Mouse (Mus musculus): ENCODE results near the gene Cntn4. TPM values are rescaled to one million over a fixed set of nuclear protein-coding genes. Genes with fewer than 3 reads are reported as not detected.
"Not testable (repeated sequence)": the region's sequence is repeated elsewhere in the genome, so short reads cannot be mapped to it uniquely, and the experiment has no call there.

Cntn4 gene
- polyA plus RNA-seq, 1 experiment from 2014 or later, result 3.1 TPM

DNA sequence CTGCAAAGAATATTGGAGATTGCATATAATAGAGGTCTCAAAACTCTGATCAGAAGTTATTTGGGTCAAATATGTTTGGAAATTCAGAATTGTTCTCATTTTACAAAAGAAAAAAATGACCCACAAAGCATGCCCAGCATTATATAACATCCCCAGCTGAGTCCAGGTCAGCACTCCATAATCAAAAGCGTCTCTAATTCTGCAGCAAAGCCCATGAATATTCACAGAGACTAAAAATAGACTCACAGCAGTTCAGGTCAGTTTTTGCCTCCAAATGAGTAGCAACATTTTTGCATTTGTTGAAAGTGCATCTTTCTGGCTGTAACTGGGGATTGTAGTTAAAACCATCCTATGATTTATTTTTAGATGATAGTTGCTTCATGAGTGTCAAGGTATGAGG is 657.6 kb downstream of the Cntn4 start:
- no peaks in the 10 kb centered on the region for H3K36me3 ChIP-seq
- no peak overlapping the region for H3K27ac ChIP-seq
- WGBS, result 52% methylated on average over 1 of the region's 1 CpGs
- no peak overlapping the region for H3K4me3 ChIP-seq
- H3K4me2 ChIP-seq, result no peak overlapping the region
- no peak for ATAC-seq (ENCODE audit: insufficient number of reproducible peaks, low FRiP score, low TSS enrichment, low read depth)
- H3K9ac ChIP-seq, result no peak overlapping the region
- no peaks in the 10 kb centered on the region for H3K27me3 ChIP-seq
- no peaks in the 10 kb centered on the region for H3K4me1 ChIP-seq
- no peaks in the 10 kb centered on the region for H3K9me3 ChIP-seq

DNA sequence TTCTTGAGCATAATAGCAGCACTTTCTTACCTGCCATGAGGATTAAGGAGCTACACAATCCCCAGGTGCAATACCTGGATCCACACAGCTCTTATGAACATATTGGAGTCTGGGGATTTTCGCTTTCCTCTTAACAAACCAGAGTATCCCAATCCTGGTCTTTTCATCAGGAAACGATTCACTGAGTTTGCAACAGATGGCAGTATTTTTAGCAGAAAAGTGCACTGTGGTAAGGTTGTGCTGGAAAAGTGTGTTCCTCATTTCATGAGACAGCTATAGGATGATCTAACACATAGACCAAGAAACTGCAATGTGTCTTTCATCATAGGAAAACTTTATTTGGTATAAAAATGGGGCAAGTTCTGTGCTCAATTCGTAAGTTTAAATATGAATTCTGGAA is 659.3 kb downstream of the Cntn4 start:
- no peak overlapping the region for H3K9ac ChIP-seq
- H3K27me3 ChIP-seq, result no peaks in the 10 kb centered on the region
- H3K4me3 ChIP-seq, result no peak overlapping the region
- no peak overlapping the region for H3K4me2 ChIP-seq
- no peak overlapping the region for H3K27ac ChIP-seq
- no peaks in the 10 kb centered on the region for H3K9me3 ChIP-seq
- WGBS, result 67% methylated on average over 3 of the region's 3 CpGs
- H3K4me1 ChIP-seq, result no peaks in the 10 kb centered on the region
- no peaks in the 10 kb centered on the region for H3K36me3 ChIP-seq
- no peak for ATAC-seq (ENCODE audit: insufficient number of reproducible peaks, low FRiP score, low TSS enrichment, low read depth)

DNA sequence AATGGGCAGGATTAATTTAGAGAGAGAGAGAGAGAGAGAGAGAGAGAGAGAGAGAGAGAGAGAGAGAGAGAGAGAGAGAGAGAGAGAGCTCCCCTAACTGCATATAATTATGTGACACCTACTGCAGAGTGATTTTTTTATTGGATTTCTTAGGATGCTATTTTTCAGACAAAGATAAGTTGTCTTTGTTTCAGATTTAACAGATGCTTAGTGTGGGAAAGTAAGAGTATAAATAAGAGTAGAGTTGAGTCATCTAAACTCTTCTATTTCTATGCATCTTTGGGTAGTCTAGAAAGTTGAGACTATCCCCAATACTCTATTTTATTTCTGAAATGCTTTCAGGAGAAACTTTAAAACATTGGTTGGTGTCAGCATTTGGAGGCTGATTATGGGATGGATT is 660.4 kb downstream of the Cntn4 start:
- Histone ChIP-seq H3K4me2 (no peak overlapping the region), H3K27me3 (no peaks in the 10 kb centered on the region), H3K9ac (no peak overlapping the region), H3K27ac (no peak overlapping the region), H3K4me3 (no peak overlapping the region), H3K4me1 (no peaks in the 10 kb centered on the region), H3K36me3 (no peaks in the 10 kb centered on the region), H3K9me3 (no peaks in the 10 kb centered on the region)
- no peak for ATAC-seq (ENCODE audit: insufficient number of reproducible peaks, low FRiP score, low TSS enrichment, low read depth)

DNA sequence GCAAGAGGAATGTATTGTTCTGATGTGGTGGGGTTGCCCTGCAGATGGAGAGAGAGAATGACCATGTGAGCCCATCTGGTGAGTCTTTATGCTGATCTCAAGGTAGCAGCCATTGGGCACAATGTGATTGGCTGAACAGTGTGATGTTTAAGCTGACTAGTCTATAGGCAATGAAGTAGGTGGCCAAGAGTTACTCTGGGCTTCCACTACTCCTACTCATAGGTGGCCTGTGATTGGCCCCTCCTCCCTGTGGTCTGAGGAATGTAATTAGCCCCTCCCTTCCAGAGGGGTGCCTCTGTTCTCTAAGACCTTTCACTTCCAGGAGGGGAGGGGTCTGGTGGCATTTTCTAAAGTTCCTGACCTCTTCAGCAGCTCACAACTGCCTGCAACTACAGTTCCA is 663.7 kb downstream of the Cntn4 start:
- Histone ChIP-seq H3K27ac (no peak overlapping the region), H3K9ac (no peak overlapping the region), H3K9me3 (no peaks in the 10 kb centered on the region), H3K4me3 (no peak overlapping the region), H3K4me2 (no peak overlapping the region), H3K27me3 (no peaks in the 10 kb centered on the region), H3K4me1 (no peaks in the 10 kb centered on the region), H3K36me3 (no peaks in the 10 kb centered on the region)
- ATAC-seq (ENCODE audit: insufficient number of reproducible peaks, low FRiP score, low TSS enrichment, low read depth), result no peak

DNA sequence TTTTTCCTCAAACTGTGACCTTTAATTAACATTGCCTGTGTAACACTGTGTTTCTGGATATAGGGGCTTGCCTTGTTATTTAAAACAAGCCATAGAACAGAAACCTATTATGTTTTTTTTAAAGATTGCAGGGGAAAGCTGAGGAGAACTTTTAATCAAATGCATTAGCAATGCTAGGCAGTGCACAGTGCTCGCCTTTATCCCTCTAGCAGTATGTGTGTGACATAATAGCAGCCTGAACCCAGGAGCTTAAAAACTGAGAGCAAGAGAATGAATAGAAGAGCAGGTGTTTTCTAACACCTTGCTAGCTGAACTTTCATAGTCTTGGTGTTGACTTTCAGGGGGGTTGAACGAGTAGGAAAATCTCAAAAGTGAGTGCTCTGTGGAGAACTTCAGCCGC is 672.6 kb downstream of the Cntn4 start:
- no peaks in the 10 kb centered on the region for H3K4me1 ChIP-seq
- no peak overlapping the region for H3K4me2 ChIP-seq
- H3K36me3 ChIP-seq, result no peaks in the 10 kb centered on the region
- no peak for ATAC-seq (ENCODE audit: insufficient number of reproducible peaks, low FRiP score, low TSS enrichment, low read depth)
- H3K9ac ChIP-seq, result no peak overlapping the region
- H3K27ac ChIP-seq, result no peak overlapping the region
- H3K27me3 ChIP-seq, result no peaks in the 10 kb centered on the region
- 47% methylated on average over 3 of the region's 3 CpGs for WGBS
- H3K9me3 ChIP-seq, result no peaks in the 10 kb centered on the region
- H3K4me3 ChIP-seq, result no peak overlapping the region

DNA sequence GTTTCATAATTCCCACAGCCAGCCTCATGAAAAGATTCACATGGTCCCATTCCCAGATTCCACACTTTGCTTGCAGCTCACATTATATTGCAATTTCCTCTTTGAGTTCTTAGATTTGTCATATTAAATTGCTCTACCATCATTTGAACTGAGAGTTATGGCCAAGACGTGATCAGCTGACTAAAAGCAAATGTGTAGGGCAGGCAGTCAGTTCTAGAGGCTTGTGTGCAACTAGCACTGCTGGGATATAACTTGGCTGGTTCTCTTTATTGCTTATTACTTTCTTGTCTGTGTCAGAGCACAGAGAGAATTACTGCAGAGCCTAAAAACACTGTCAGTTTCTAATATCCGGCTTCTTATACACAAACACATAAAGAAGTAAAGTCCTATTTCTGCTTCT is 673.9 kb downstream of the Cntn4 start:
- no peaks in the 10 kb centered on the region for H3K36me3 ChIP-seq
- WGBS, result 56% methylated on average over 2 of the region's 2 CpGs
- H3K27me3 ChIP-seq, result no peaks in the 10 kb centered on the region
- H3K4me3 ChIP-seq, result no peak overlapping the region
- ATAC-seq (ENCODE audit: insufficient number of reproducible peaks, low FRiP score, low TSS enrichment, low read depth), result no peak
- no peak overlapping the region for H3K4me2 ChIP-seq
- no peak overlapping the region for H3K27ac ChIP-seq
- no peaks in the 10 kb centered on the region for H3K9me3 ChIP-seq
- H3K9ac ChIP-seq, result no peak overlapping the region
- no peaks in the 10 kb centered on the region for H3K4me1 ChIP-seq

DNA sequence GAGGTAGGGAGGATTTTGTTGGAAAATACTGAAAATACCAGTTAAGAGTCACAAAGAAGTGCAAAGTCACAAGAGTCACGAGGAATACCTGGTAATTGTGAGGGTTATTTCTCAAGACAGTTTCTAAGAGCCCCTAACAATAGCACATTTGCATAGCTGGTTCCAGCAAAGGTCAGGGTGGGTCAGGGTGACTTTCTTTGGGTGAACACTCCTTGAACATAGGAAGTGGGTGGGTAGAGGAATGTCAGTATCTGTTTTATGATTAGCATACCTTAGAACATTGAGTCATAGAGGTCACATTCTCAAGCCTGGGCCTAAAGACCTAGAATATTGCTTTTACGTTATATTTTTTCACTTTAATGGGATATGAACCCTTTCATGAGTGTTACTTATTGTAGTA is 681.3 kb downstream of the Cntn4 start:
- not testable (repeated sequence) for H3K9me3 ChIP-seq; H3K36me3 ChIP-seq; ATAC-seq (ENCODE audit: insufficient number of reproducible peaks, low FRiP score, low TSS enrichment, low read depth); H3K9ac ChIP-seq; H3K4me2 ChIP-seq; H3K27me3 ChIP-seq; H3K4me1 ChIP-seq; H3K4me3 ChIP-seq; H3K27ac ChIP-seq
- 78% methylated on average over 2 of the region's 2 CpGs for WGBS

DNA sequence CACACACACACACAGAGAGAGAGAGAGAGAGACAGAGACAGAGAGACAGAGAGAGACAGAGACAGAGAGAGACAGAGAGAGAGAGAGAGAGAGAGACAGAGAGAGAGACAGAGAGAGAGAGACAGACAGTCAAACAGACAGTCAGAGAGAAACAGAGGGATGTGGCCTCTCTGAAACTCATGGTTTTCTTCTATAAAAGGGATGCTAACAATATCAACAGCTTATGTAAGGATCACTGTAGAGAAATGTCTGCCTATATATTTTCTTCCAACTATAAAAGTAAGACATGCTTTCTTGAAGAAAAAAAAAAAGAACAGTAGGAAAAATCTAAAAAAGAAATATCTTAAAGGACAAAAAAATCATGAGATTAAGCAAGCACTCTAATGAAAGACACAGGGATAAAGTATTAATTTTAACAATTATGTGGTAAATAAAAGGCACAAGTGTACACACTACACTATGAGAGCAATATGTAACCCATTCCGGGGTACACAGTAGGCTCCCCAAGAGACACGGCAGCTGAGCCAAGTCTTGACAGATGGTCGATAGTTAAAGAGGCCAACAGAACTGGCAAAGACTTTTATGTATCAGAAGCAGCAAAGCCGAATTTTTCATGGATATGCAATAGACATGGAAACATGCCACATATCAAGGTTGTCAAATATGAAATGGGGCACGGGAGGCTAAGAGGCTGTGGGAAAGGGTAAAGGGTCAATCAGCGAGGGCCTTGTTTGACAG is 704.0 kb downstream of the Cntn4 start:
- no peak for ATAC-seq (ENCODE audit: insufficient number of reproducible peaks, low FRiP score, low TSS enrichment, low read depth)
- no peak overlapping the region for H3K9ac ChIP-seq
- H3K4me2 ChIP-seq, result no peak overlapping the region
- no peak overlapping the region for H3K4me3 ChIP-seq
- no peaks in the 10 kb centered on the region for H3K36me3 ChIP-seq
- WGBS, result 63% methylated on average over 6 of the region's 6 CpGs
- H3K27ac ChIP-seq, result no peak overlapping the region
- H3K9me3 ChIP-seq, result no peaks in the 10 kb centered on the region
- H3K27me3 ChIP-seq, result no peaks in the 10 kb centered on the region
- H3K4me1 ChIP-seq, result no peaks in the 10 kb centered on the region

DNA sequence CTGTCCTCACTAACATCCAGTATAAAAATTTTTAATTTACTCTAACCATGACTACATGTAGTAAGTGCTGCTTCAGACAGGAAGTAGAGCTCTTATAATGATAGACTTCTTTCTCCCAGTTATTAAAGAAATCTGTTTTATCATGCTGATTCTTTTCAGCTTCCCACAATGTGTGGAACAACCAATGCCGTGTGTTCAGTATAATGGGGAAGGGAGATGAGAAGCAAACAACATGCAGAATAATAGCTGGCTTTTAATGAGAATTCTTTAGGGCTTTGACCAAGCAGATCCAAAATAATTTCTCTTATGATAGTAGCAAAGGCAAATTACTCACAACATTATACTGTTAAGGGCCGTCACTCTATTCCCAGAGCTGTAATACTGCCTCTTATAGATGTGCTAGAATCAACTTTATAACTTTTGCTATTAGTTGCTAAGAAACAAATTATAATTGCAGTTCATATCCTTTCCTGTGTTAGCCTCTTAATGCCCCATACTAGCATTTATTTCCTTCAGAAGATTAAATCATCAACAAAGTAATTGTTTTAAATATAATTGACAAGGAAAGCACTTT is 710.5 kb downstream of the Cntn4 start:
- Histone ChIP-seq H3K27me3 (no peaks in the 10 kb centered on the region), H3K9me3 (no peaks in the 10 kb centered on the region), H3K4me1 (no peaks in the 10 kb centered on the region), H3K9ac (no peak overlapping the region), H3K4me2 (no peak overlapping the region), H3K27ac (no peak overlapping the region), H3K4me3 (no peak overlapping the region), H3K36me3 (no peaks in the 10 kb centered on the region)
- no peak for ATAC-seq (ENCODE audit: insufficient number of reproducible peaks, low FRiP score, low TSS enrichment, low read depth)
- WGBS, result 44% methylated on average over 2 of the region's 2 CpGs

DNA sequence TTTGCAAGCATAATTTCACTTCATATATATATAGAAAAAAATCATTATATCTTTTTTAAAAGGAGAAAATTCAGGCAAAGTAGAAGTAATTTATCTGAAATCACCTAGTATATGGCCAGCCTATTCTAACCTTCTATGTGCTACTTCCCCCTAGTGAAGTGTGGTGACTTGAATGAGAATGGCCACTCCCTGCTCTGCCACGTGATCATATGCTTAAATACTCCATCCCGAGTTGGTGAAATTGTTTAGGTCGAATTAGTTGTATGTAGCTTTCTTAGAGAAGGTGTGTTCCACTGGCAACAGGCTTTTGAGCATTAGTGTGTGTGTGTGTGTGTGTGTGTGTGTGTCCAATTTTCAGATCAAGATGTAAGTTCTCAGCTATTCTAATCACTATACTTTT is 730.6 kb downstream of the Cntn4 start:
- ATAC-seq (ENCODE audit: insufficient number of reproducible peaks, low FRiP score, low TSS enrichment, low read depth), result no peak
- H3K9me3 ChIP-seq, result no peaks in the 10 kb centered on the region
- no peak overlapping the region for H3K27ac ChIP-seq
- no peak overlapping the region for H3K4me3 ChIP-seq
- no peaks in the 10 kb centered on the region for H3K27me3 ChIP-seq
- no peak overlapping the region for H3K4me2 ChIP-seq
- no peaks in the 10 kb centered on the region for H3K36me3 ChIP-seq
- H3K4me1 ChIP-seq, result no peaks in the 10 kb centered on the region
- no peak overlapping the region for H3K9ac ChIP-seq
- WGBS, result 73% methylated on average over 3 of the region's 3 CpGs

DNA sequence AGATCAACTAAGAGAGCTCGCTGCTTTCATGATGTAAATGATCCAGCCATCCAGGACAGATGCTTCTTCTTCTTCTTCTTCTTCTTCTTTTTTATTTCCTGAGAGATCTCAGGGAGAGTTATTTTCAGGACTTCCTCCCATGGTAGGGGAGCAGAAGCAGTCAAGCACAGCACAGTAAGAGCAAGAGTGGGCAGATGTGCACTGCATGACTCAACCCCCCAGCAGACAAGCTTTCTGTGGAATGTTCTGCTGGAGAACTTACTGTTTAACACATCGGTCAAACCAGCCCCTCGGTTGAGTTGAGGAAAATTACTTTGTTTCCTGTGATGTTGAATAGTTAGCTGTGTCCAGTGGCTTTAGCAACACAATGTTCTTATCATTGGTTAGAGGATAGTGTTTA is 731.2 kb downstream of the Cntn4 start:
- Histone ChIP-seq H3K27me3 (no peaks in the 10 kb centered on the region), H3K4me1 (no peaks in the 10 kb centered on the region), H3K9ac (no peak overlapping the region), H3K36me3 (no peaks in the 10 kb centered on the region), H3K9me3 (no peaks in the 10 kb centered on the region), H3K27ac (no peak overlapping the region), H3K4me2 (no peak overlapping the region), H3K4me3 (no peak overlapping the region)
- WGBS, result 76% methylated on average over 3 of the region's 3 CpGs
- ATAC-seq (ENCODE audit: insufficient number of reproducible peaks, low FRiP score, low TSS enrichment, low read depth), result no peak

DNA sequence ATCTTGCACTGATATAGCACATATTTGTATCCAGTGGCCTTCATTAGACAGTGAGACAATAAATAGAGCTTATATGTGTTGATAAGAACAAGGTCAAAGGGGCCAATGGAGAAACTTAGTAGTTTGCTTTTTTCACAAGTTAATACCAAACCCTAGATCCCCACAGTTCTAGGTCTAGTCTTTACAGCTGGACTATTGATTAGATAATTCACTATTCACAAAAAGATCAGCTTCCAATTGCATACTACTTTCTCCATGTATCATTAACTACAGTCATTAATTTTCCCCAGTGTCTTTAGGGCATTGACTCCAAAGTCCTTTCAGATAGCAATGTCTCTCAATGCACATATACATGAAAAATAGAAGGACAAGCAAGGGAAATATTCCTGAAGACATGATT is 745.5 kb downstream of the Cntn4 start:
- H3K27me3 ChIP-seq, result no peaks in the 10 kb centered on the region
- no peaks in the 10 kb centered on the region for H3K4me1 ChIP-seq
- H3K4me3 ChIP-seq, result no peak overlapping the region
- no peak for ATAC-seq (ENCODE audit: insufficient number of reproducible peaks, low FRiP score, low TSS enrichment, low read depth)
- no peaks in the 10 kb centered on the region for H3K9me3 ChIP-seq
- no peak overlapping the region for H3K9ac ChIP-seq
- H3K27ac ChIP-seq, result no peak overlapping the region
- no peaks in the 10 kb centered on the region for H3K36me3 ChIP-seq
- H3K4me2 ChIP-seq, result no peak overlapping the region

DNA sequence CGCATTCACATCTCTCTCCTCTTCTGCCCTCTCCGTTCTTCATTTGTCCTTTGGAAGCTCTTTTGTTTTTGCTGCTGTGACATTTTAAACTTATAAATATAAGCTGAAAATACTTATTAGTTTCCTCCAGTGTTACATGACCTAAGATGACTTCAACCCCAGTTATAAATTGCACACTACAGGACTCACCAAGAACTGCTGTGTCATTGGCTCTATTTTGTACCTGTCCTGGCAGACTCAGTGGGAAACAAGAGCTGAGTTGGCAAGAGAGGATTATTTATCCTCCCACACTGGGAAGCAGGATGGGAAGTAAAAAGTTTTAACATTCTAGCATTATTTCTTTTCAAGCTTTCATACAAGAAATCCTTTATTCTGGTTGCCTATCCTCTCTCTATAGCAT is 746.0 kb downstream of the Cntn4 start:
- WGBS, result 91% methylated on average over 2 of the region's 2 CpGs
- H3K4me1 ChIP-seq, result no peaks in the 10 kb centered on the region
- no peaks in the 10 kb centered on the region for H3K36me3 ChIP-seq
- no peak overlapping the region for H3K27ac ChIP-seq
- H3K4me3 ChIP-seq, result no peak overlapping the region
- H3K9me3 ChIP-seq, result no peaks in the 10 kb centered on the region
- ATAC-seq (ENCODE audit: insufficient number of reproducible peaks, low FRiP score, low TSS enrichment, low read depth), result no peak
- no peak overlapping the region for H3K9ac ChIP-seq
- H3K4me2 ChIP-seq, result no peak overlapping the region
- H3K27me3 ChIP-seq, result no peaks in the 10 kb centered on the region

All from limb, embryonic 15.5 days (tissue).